17 mouse cellular contexts compared by ENCODE assay signal in genomic region chr3:49886220-49886945, GRCm38 (mm10).
DNase-seq lines count a peak whose midpoint lies in the region; ATAC-seq lines count a peak whose summit lies in the region.
"Had no signal": no experiment of that assay in that cellular context is flagged by ENCODE, and none has a peak within 500 bp of the region (broad histone marks: within the 10 kb centered on the region; RNA-seq: fewer than 3 reads in every experiment).

No protein-coding gene starts in this region.

- no peak overlapping the region for H3K4me3 ChIP-seq in embryonic facial prominence, embryonic 13.5 days
- H3K4me3 ChIP-seq in forebrain, embryonic 15.5 days: no peak overlapping the region
- no peak overlapping the region for H3K4me3 ChIP-seq in neural tube, embryonic 13.5 days
- H3K4me3 ChIP-seq: embryonic facial prominence, embryonic 12.5 days; heart, embryonic 15.5 days; kidney, embryonic 15.5 days; layer of hippocampus, adult 2 months had no signal

- no peak overlapping the region for H3K9ac ChIP-seq in embryonic facial prominence, embryonic 13.5 days
- H3K9ac ChIP-seq in forebrain, embryonic 15.5 days (replicated peaks): no peak overlapping the region
- H3K9ac ChIP-seq in neural tube, embryonic 13.5 days: no peak overlapping the region
- H3K9ac ChIP-seq: embryonic facial prominence, embryonic 12.5 days; heart, embryonic 15.5 days; kidney, embryonic 15.5 days had no signal

- H3K4me2 ChIP-seq in embryonic facial prominence, embryonic 13.5 days: no peak overlapping the region
- no peak overlapping the region for H3K4me2 ChIP-seq in forebrain, embryonic 15.5 days (replicated peaks)
- H3K4me2 ChIP-seq in neural tube, embryonic 13.5 days: peak overlapping the region; percentile 16; the same call in 1 of the 2 replicates
- H3K4me2 ChIP-seq: embryonic facial prominence, embryonic 12.5 days; heart, embryonic 15.5 days; kidney, embryonic 15.5 days had no signal

- no peaks in the 10 kb centered on the region for H3K36me3 ChIP-seq in embryonic facial prominence, embryonic 13.5 days
- H3K36me3 ChIP-seq in forebrain, embryonic 15.5 days: no peaks in the 10 kb centered on the region
- no peaks in the 10 kb centered on the region for H3K36me3 ChIP-seq in neural tube, embryonic 13.5 days
- H3K36me3 ChIP-seq: embryonic facial prominence, embryonic 12.5 days; heart, embryonic 15.5 days; kidney, embryonic 15.5 days had no signal

- peaks cover 4% of the 10 kb centered on the region; the same call in 1 of the 2 replicates for H3K4me1 ChIP-seq in embryonic facial prominence, embryonic 13.5 days
- H3K4me1 ChIP-seq in forebrain, embryonic 15.5 days: peaks cover 7% of the 10 kb centered on the region
- H3K4me1 ChIP-seq in neural tube, embryonic 13.5 days (replicated peaks): peaks cover 14% of the 10 kb centered on the region
- H3K4me1 ChIP-seq: heart, embryonic 15.5 days; kidney, embryonic 15.5 days had no signal

- H3K27ac ChIP-seq in embryonic facial prominence, embryonic 13.5 days: peak overlapping the region; percentile 28; the same call in 1 of the 2 replicates
- H3K27ac ChIP-seq in forebrain, embryonic 15.5 days (replicated peaks): no peak overlapping the region
- H3K27ac ChIP-seq in neural tube, embryonic 13.5 days (replicated peaks): no peak overlapping the region
- H3K27ac ChIP-seq: embryonic facial prominence, embryonic 12.5 days; heart, embryonic 15.5 days; kidney, embryonic 15.5 days; layer of hippocampus, adult 2 months had no signal

- no peaks in the 10 kb centered on the region for H3K9me3 ChIP-seq in embryonic facial prominence, embryonic 13.5 days
- no peaks in the 10 kb centered on the region for H3K9me3 ChIP-seq in forebrain, embryonic 15.5 days
- no peaks in the 10 kb centered on the region for H3K9me3 ChIP-seq in neural tube, embryonic 13.5 days
- H3K9me3 ChIP-seq: embryonic facial prominence, embryonic 12.5 days; heart, embryonic 15.5 days; kidney, embryonic 15.5 days had no signal

- ATAC-seq in embryonic facial prominence, embryonic 13.5 days (ENCODE audit: insufficient number of reproducible peaks, insufficient read depth, low FRiP score, low TSS enrichment, low read depth): no peak
- ATAC-seq in forebrain, embryonic 15.5 days (replicated peaks): peak; percentile 81
- peak; percentile 88 for ATAC-seq in neural tube, embryonic 13.5 days (ENCODE audit: low read depth)
- ATAC-seq: CD4-positive, CD25-positive, alpha-beta regulatory T cell, adult 4 months; inflammation-experienced regulatory T-cells, adult 6 months had no signal

- H3K27me3 ChIP-seq in embryonic facial prominence, embryonic 13.5 days: no peaks in the 10 kb centered on the region
- H3K27me3 ChIP-seq in forebrain, embryonic 15.5 days: no peaks in the 10 kb centered on the region
- no peaks in the 10 kb centered on the region for H3K27me3 ChIP-seq in neural tube, embryonic 13.5 days
- H3K27me3 ChIP-seq: embryonic facial prominence, embryonic 12.5 days; heart, embryonic 15.5 days; kidney, embryonic 15.5 days had no signal

- peak; percentile 61 for DNase-seq in mesoderm, embryonic 11.5 days (ENCODE audit: low read depth, low spot score)
- DNase-seq in lung, postnatal 14 days: no peak
- no peak for DNase-seq in heart, adult 9 months (ENCODE audit: low spot score in 2 of 2)
- DNase-seq in heart, adult 8-10 months (ENCODE audit: low spot score): no peak
- DNase-seq: cerebellum, adult 8-10 months; gastrocnemius, postnatal 25 days; spleen, adult 18-20 months; thymus, postnatal 36 days had no signal

- WGBS in embryonic facial prominence, embryonic 13.5 days: 36% methylated on average over 8 of the region's 8 CpGs
- 11% methylated on average over 8 of the region's 8 CpGs for WGBS in forebrain, embryonic 15.5 days
- WGBS in neural tube, embryonic 13.5 days: 19% methylated on average over 8 of the region's 8 CpGs
